Mouse (Mus musculus) ES-Bruce4 (cell line): ENCODE data around the gene Trim30c.

Experiments
- CTCF ChIP-seq: IDR thresholded peaks from one replicate; pipeline ENCODE4 v1.8.1; 2011; ENCODE audit warnings: low read depth, low read length
- EP300 ChIP-seq: IDR thresholded peaks from 2 replicates; pipeline ENCODE4 v1.6.1; 2011; ENCODE audit warnings: low read depth, low read length; ENCODE audit not compliant: insufficient read depth

- TF ChIP-seq CTCF (no peak), EP300 (no peak)
Observed at GRCm38 (mm10) chr7:104352717-104353599, 47.7 kb downstream of the Trim30c start, which contains the start of gene Trim12c.
